Mouse (Mus musculus) gastrocnemius, postnatal 10 days (tissue): ENCODE data around the gene Fam83g. TPM values are rescaled to one million over a fixed set of nuclear protein-coding genes. Genes with fewer than 3 reads are reported as not detected.
A peak's percentile ranks its signal among the peaks of the same experiment; 100 is the strongest.

Experiments
- DNase-seq: peaks from one replicate; pipeline ENCODE4 v3.0.0; 2021; ENCODE audit warnings: mixed read lengths
- total RNA-seq, 2 experiments: library from RNA; stranded (reverse); gene quantifications; 2 replicates each; pipeline ENCODE4 v1.2.3; 2021

Gene Fam83g
- total RNA-seq, 2 experiments from 2014 or later = 0.16 to 0.41 TPM

DNA sequence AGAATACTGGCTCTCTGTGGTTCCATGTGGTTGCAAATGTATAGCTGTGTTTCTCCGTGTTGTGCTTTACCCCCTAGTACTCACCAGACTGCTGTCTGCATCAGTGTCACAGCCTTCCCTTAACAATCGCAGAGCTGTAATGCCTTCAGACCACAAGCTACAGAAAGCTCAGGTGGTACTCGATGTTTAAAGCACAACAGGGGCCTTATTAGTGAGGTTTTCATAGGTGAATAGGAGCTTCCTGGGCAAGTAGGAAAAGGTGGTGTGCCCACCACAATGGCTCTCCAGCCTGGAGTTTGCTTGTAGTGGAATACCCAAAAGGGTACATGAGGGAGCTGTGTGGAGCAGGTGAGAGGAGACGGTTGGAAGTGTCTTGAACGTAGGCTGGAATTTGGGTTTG is 31.7 kb upstream of the Fam83g start:
- no peak for DNase-seq

DNA sequence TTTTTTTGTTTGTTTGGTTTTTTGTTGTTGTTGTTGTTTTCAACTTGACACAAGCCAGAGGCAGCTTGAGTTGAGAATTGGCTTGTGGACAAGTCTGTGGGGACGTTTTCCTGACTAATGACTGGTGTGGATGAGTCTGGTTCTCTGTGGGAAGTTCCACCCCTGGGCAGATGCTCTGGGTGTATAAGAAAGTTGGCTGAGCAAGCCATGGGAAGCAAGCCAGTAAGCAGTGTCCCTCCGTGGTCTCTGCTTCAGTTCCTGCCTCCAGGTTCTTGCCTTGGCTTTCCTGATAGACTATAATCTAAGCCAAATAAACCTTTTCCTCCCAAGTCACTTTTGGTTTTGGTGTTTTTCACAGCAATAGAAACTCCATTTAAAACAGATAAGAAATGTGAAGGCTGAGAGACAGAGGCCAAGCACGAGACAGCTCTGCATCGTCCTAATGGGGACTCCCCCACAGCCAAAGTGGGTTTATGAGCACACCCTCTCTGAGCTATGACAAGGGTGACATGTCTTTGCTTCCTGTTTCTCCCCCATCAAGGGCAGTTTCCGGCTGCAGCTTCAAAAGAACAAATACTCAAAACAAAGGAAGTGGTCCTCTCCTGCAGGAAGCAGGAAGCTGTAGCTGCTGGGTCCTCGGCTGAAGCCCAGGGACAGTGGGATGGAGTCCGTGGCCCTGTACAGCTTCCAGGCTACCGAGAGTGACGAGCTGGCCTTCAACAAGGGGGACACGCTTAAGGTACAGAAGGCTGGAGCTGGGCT is 31.0 kb upstream of the Fam83g start, which contains the start of gene Grap:
TSS of gene Grap (plus strand) at position 580 of the 762 bp plus-strand sequence.
- no peak for DNase-seq

DNA sequence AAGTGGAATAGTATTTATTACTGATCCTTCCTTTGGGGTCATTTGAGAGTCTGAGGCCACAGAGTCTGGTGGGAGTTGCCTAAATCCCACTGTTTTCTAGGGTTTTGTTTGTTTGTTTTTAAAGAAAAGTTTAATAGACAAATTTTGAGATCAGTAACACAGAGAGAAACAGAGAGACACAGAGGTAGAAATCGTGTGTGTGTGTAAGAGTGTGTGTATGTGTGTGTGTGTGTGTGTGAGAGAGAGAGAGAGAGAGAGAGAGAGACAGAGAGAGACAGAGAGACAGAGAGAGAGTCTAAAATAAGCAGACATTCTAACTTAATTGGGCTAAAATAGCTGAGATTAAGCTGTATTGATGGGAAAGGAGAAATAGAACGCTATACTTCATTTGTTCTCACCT is 30.3 kb upstream of the Fam83g start:
- no peak for DNase-seq

DNA sequence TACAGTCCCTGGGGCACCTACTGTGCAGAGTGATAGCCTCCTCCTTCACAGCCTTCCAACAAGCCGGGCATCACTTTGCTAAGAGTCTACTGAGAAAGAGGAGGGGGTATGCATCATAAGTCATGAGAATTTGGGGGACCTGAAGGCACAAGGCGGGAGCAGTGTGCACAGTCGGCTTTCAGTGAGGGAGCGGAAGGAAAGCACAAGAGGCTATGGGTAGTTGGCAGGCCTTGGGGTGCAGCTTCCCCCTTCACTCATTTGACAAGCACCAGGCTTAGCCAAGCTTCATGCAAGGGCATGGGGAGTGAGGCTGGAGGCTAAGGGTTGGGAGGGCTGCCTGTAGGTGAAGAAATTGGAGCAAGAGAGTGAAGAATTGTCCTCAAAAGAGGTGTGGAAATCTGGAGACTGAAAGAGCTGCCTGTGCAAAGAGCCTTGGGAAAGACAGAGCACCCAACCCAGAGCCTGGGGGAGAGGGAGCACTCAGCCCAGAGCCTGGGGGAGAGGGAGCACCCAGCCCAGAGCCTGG is 29.0 kb upstream of the Fam83g start:
- no peak for DNase-seq

DNA sequence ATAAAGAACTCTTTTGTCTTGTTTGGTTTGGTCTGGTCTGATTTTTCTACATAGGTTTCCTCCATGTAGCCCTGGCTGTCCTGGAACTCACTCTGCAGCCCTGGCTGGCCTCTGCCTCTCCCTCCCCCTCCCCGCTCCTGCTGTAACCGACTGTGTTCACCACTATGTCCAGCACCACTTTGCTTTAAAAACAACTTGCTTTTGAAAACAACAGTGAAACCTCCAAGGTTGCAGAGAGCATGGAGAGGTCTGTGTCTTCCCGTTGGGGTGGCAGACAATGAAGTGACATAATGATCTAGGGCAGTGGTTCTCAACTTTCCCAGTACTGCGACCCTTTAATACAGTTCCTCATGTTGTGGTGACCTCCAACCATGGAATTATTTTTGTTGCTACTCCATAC is 28.2 kb upstream of the Fam83g start:
- DNase-seq = no peak

- no peak for DNase-seq
These were observed 27.6 kb upstream of the Fam83g start for GRCm38 (mm10) chr11:61656148-61656850.

- no peak for DNase-seq
These were observed 26.5 kb upstream of the Fam83g start for GRCm38 (mm10) chr11:61657432-61657831.

GRCm38 (mm10) chr11:61658360-61658922 is 25.4 kb upstream of the Fam83g start:
- DNase-seq = no peak

GRCm38 (mm10) chr11:61659011-61659858 is 24.7 kb upstream of the Fam83g start:
- DNase-seq = no peak

DNA sequence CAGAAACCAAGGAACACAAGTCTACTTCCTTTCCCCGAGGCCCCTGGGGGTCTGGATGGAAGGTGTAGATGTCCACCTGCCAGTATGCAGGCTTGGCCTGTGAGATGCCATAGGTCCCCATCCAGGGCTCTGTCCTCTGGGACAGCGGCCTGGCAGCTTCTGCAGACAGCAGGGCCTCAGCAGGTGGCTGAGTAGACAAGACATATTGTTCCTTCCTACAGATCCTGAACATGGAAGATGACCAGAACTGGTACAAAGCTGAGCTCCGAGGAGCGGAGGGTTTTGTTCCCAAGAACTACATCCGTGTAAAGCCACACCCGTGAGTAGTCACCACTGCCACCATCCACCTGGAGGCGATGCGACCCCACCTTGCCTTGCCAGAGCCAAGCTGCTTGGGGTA is 23.9 kb upstream of the Fam83g start:
- DNase-seq = no peak

- DNase-seq = no peak
These were observed 23.0 kb upstream of the Fam83g start for GRCm38 (mm10) chr11:61660806-61661392.

GRCm38 (mm10) chr11:61662189-61662588 is 21.7 kb upstream of the Fam83g start:
- no peak for DNase-seq

DNA sequence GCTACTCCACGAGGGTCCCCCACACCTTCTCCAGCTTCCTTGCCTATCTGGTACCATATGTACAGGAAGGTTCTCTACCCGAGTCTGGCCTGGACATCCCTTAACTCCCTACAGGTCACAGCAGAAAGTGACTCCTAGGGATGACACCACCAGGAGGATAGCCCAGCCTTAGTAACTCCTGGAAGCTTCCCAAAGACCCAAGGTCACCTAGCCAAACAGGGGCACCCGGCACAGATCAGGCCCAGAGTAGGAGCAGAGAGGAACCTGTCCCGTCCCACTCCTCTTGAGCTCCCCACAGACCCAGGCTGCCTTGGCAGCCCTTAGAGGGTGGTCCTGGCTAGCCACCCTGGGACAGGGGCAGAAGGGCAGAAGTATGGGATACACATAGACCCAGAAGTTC is 18.5 kb upstream of the Fam83g start:
- DNase-seq = no peak

GRCm38 (mm10) chr11:61665991-61666799 is 17.7 kb upstream of the Fam83g start:
- peak; percentile 58 for DNase-seq

GRCm38 (mm10) chr11:61667248-61667647 is 16.6 kb upstream of the Fam83g start:
- no peak for DNase-seq

DNA sequence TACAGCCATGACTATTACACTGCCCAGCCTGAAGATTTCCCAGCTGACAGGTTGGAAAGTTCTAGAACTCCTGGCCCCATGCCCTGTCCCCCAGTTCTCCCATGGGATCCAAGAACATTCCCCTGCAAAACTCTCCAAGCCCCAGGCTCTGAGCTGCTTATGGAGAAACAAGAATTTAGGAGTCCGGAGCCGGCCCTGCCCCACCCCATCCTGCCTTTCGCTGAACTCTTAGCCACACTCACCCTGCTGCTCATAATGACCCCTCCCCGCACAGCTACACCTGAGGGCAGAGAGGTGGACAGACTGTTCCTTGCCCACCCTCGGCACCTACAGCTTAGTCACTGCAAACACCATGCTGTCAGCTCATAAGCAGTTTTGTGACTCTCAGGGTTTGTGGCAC is 16.1 kb upstream of the Fam83g start:
- DNase-seq = no peak

DNA sequence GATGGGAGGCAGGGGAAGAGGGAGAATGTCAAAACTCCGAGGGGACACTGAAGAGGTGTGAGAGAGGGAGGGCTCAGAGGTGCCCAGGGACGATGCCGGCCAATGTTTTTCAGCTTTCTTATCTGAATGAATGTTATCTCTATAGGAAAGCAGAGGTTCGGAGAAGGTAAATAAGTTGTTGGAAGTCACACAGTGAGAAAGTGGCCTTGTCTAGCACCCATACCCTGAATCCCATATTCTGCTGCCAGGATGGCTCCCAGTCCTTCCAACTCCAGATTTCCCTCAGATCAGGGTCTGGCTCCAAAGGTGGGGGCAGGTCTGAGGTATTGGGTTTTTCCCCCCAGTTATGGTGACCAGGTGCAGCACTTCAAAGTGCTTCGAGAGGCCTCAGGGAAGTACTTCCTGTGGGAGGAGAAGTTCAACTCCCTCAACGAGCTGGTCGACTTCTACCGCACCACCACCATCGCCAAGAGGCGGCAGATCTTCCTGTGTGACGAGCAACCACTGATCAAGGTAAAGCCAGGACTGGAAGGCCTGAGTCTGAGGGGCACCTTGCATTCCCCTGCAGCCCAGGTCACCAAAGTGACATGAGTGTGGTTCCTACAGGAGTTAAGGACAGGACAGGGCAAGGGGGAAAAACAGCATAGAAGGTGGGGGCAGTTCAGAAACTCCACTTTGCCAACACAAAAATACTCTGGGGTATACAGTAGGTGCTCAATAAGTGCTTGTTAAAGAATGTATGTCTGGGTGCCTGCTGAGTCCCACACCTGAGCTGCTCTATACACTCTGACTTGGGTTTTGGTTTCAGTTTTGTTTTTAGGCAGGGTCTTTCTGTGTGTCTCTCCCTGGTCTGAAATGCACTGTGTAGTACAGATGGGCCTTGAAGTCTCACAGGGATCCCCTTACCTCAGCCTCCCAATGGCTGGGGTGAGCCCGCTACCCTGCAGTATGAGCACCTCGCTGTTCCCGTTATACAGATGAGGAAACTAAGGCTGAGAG is 14.1 kb upstream of the Fam83g start:
- DNase-seq = no peak

- DNase-seq = no peak
These were observed 12.0 kb upstream of the Fam83g start for GRCm38 (mm10) chr11:61671781-61672383.

- DNase-seq = peak; percentile 38
These were observed 10.2 kb upstream of the Fam83g start for GRCm38 (mm10) chr11:61673686-61674085.
